Mouse (Mus musculus) embryonic facial prominence, embryonic 14.5 days (tissue): ENCODE data around the gene Aars. TPM values are rescaled to one million over a fixed set of nuclear protein-coding genes. Genes with fewer than 3 reads are reported as not detected.
"Not testable (repeated sequence)": the region's sequence is repeated elsewhere in the genome, so short reads cannot be mapped to it uniquely, and the experiment has no call there.

Experiments used
- ATAC-seq: fragments of 200-750 bp; cut with Nextera tagmentation; 2 replicates; pipeline ENCODE4 v1.8.0; 2017; ENCODE audit warnings: low read depth, moderate number of reproducible peaks, moderate TSS enrichment
- DNase-seq: peaks from one replicate; pipeline ENCODE4 v3.0.0-alpha.2; 2015; ENCODE audit warnings: low spot score
- H3K27ac ChIP-seq: fragments of 300-500 bp; sonication (generic); replicated peaks from 2 replicates; pipeline ENCODE4 v1.5.1; 2014; ENCODE audit warnings: low read depth, mild to moderate bottlenecking, low read length, moderate library complexity
- H3K27me3 ChIP-seq: fragments of 300-500 bp; sonication (generic); replicated peaks from 2 replicates; pipeline ENCODE4 v1.6.1; 2014; ENCODE audit warnings: low read length; ENCODE audit not compliant: control insufficient read depth, insufficient read depth
- H3K36me3 ChIP-seq: fragments of 300-500 bp; sonication (generic); 2 replicates; pipeline ENCODE4 v1.6.1; 2014; ENCODE audit warnings: low read length, mixed read lengths; ENCODE audit not compliant: control insufficient read depth, insufficient read depth
- H3K4me1 ChIP-seq: fragments of 300-500 bp; sonication (generic); 2 replicates; pipeline ENCODE4 v1.6.1; 2014; ENCODE audit warnings: antibody characterized with exemption, low read length; ENCODE audit not compliant: control insufficient read depth, insufficient read depth
- H3K4me2 ChIP-seq: fragments of 300-500 bp; sonication (generic); 2 replicates; pipeline ENCODE4 v1.6.1; 2014; ENCODE audit warnings: low read depth, mild to moderate bottlenecking, low read length, moderate library complexity, mixed read lengths
- H3K4me3 ChIP-seq: fragments of 300-500 bp; sonication (generic); 2 replicates; pipeline ENCODE4 v1.5.1; 2014; ENCODE audit warnings: low read depth, mild to moderate bottlenecking, low read length
- H3K9ac ChIP-seq: fragments of 300-500 bp; sonication (generic); 2 replicates; pipeline ENCODE4 v1.6.1; 2014; ENCODE audit warnings: low read depth, mild to moderate bottlenecking, low read length, moderate library complexity, mixed read lengths
- H3K9me3 ChIP-seq: fragments of 300-500 bp; sonication (generic); 2 replicates; pipeline ENCODE4 v1.6.1; 2016; ENCODE audit warnings: low read length; ENCODE audit not compliant: control insufficient read depth
- WGBS: fragments of 180-500 bp; shearing (Covaris S2); extraction: QIAGEN DNeasy Blood & Tissue Kit; methylation state at CpG from one replicate; pipeline ENCODE4 v1.1.7; 2014; 5-methylcytosine and 5-hydroxymethylcytosine counted together
- microRNA-seq: library from miRNA; unstranded; fragments of <30 nt; microRNA quantifications from one replicate; pipeline ENCODE4, GENCODE M21; 2016; ENCODE audit warnings: borderline number of aligned reads
- polyA plus RNA-seq: library from polyadenylated mRNA; unstranded; fragments of >200 nt; fragmentation: Nextera tagmentation; extraction: Ambion mirVana; gene quantifications from 2 replicates; pipeline ENCODE4 v1.2.1, GENCODE M21; 2014

Gene Aars
- polyA plus RNA-seq, 1 experiment from 2014 or later = 48.9 TPM

DNA sequence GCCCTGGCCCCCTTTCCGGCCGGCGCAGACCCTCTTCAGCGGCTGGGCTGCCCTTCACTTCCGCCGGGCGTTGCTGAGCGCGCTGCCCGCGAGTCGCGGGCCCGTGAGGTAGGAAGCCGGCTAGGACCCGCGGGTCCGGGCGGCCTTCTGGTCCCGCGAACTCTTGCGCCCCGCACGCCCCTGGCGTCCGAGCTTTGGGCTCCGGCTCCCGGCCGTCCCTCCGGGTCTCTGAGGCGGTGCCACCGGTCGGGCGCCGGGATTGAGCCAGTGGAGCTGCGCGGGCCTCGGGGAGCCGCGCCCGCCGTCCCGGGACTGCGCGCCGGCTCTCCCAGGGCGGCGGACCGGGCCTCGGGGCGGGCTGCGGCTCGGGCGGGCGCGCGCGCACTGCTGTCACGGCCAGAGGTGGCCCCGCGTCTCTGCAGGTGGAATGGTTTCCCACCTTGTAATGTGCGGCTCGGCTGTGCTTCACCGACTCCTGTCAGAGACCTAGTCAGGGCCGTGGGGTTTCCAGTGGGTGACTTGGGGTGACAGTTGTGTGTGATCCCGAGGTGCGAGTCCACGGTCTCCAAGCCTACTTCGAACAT lies 61.9 kb downstream of the Aars start:
- H3K27me3 ChIP-seq, H3K36me3 ChIP-seq, H3K9me3 ChIP-seq, H3K4me1 ChIP-seq, H3K27ac ChIP-seq, DNase-seq: not testable (repeated sequence)
- 2% methylated on average over 14 of the region's 69 CpGs for WGBS
- ATAC-seq = peak; percentile 61; the same call in 1 of the 2 replicates
- peak overlapping the region; percentile 63 for H3K4me3 ChIP-seq
- peak overlapping the region; percentile 71 for H3K9ac ChIP-seq
- peak overlapping the region; percentile 86 for H3K4me2 ChIP-seq

Small RNA genes lying within 50 kb of the gene (microRNA-seq; reads per million reads assigned to microRNA genes)
- gene Gm24103 = not detected
- gene Mir3473d = 0.83 reads per million

Other genes with a start within 250 kb of the Aars start
- gene Il34, start 227.2 kb upstream of the Aars start, polyA plus RNA-seq = 1.4 and 1.7 TPM in 2 replicates
- gene Cog4, start 186.5 kb upstream of the Aars start, polyA plus RNA-seq = 69.8 and 77.9 TPM in 2 replicates
- 127 and 139 TPM in 2 replicates for gene Sf3b3, start 186.4 kb upstream of the Aars start, polyA plus RNA-seq
- 7.6 and 9.2 TPM in 2 replicates for gene Fuk, start 130.7 kb upstream of the Aars start, polyA plus RNA-seq
- gene St3gal2, start 113.2 kb upstream of the Aars start, polyA plus RNA-seq = 19.4 and 20.8 TPM in 2 replicates
- 18.1 and 19.1 TPM in 2 replicates for gene Ddx19a, start 35.3 kb upstream of the Aars start, polyA plus RNA-seq
- gene Ddx19b, start 1.4 kb upstream of the Aars start, polyA plus RNA-seq = 5.2 and 5.5 TPM in 2 replicates
- gene Exosc6, start 23.2 kb downstream of the Aars start, polyA plus RNA-seq = 11.4 and 13.1 TPM in 2 replicates
- 0.68 and 0.97 TPM in 2 replicates for gene Clec18a, start 59.3 kb downstream of the Aars start, polyA plus RNA-seq
- gene Pdpr, start 61.5 kb downstream of the Aars start, polyA plus RNA-seq = 7.0 and 7.4 TPM in 2 replicates
- gene Glg1, start 226.1 kb downstream of the Aars start, polyA plus RNA-seq = 103 and 104 TPM in 2 replicates